Mouse (Mus musculus): ENCODE measurements around the gene Tubgcp2. TPM values are rescaled to one million over a fixed set of nuclear protein-coding genes. Genes with fewer than 3 reads are reported as not detected.
A peak's percentile ranks its signal among the peaks of the same experiment; 100 is the strongest.

Tubgcp2 gene
- polyA plus RNA-seq, 1 experiment from 2014 or later: 34.4 TPM

GRCm38 (mm10) chr7:139993532-139993931 is 42.9 kb downstream of the Tubgcp2 start:
- Histone ChIP-seq H3K27me3 (ENCODE audit: insufficient read depth, low read length) (no peaks in the 10 kb centered on the region), H3K4me1 (replicated peaks; ENCODE audit: insufficient read depth, low read length) (no peaks in the 10 kb centered on the region), H3K4me2 (ENCODE audit: low read length) (no peak overlapping the region), H3K27ac (no peak overlapping the region), H3K4me3 (replicated peaks; ENCODE audit: low read depth, low read length) (no peak overlapping the region), H3K9me3 (replicated peaks; ENCODE audit: low read length) (no peaks in the 10 kb centered on the region), H3K36me3 (ENCODE audit: insufficient read depth, low read length) (peaks cover 13% of the 10 kb centered on the region), H3K9ac (ENCODE audit: low read depth, low read length) (no peak overlapping the region)
- WGBS: 89% methylated on average over 6 of the region's 6 CpGs
- DNase-seq (ENCODE audit: low spot score) (no peak), ATAC-seq (replicated peaks; ENCODE audit: low FRiP score, low read depth) (no peak)
- no peak for TF ChIP-seq CTCF (IDR thresholded peaks at IDR 0.05; ENCODE audit: low read depth)

DNA sequence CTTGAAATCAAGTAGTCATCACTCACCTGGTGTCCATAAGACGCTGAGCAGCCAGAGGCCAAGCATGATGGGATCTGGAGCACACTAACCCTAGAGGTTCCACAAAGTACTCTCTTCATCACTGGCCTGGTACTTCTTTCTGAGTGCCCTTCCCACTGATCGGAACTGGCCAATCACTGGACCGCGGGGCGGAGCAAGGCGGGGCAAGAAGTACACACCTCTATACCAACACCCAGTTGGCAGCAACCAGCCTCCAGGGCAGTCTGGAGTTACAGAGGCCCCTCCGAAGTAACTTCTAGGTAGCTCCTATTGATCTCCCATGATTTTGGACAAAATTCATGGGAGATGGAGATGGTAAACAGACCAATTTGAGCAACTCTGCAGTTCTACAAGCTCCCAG is 44.1 kb downstream of the Tubgcp2 start, which contains the start of gene Adam8:
TSS of gene Adam8 (minus strand) at position 157 of the 400 bp plus-strand sequence.
- TF ChIP-seq CTCF (IDR thresholded peaks at IDR 0.05; ENCODE audit: low read depth): no peak
- H3K4me1 ChIP-seq (replicated peaks; ENCODE audit: insufficient read depth, low read length): no peaks in the 10 kb centered on the region
- peak; percentile 30; the same call in 1 of the 2 replicates for ATAC-seq (replicated peaks; ENCODE audit: low FRiP score, low read depth)
- no peaks in the 10 kb centered on the region for H3K27me3 ChIP-seq (ENCODE audit: insufficient read depth, low read length)
- peaks cover 2% of the 10 kb centered on the region; the same call in 1 of the 2 replicates for H3K36me3 ChIP-seq (ENCODE audit: insufficient read depth, low read length)
- DNase-seq (ENCODE audit: low spot score): no peak
- no peak within 1 kb of the TSS for H3K4me3 ChIP-seq (replicated peaks; ENCODE audit: low read depth, low read length)
- 19% methylated on average over 7 of the region's 7 CpGs for WGBS
- no peaks in the 10 kb centered on the region for H3K9me3 ChIP-seq (replicated peaks; ENCODE audit: low read length)
- no peak within 1 kb of the TSS for H3K27ac ChIP-seq
- no peak within 1 kb of the TSS for H3K4me2 ChIP-seq (ENCODE audit: low read length)
- H3K9ac ChIP-seq (ENCODE audit: low read depth, low read length): no peak within 1 kb of the TSS

GRCm38 (mm10) chr7:139990864-139991394 is 45.5 kb downstream of the Tubgcp2 start:
- H3K9me3 ChIP-seq (replicated peaks; ENCODE audit: low read length): no peaks in the 10 kb centered on the region
- H3K4me2 ChIP-seq (ENCODE audit: low read length): no peak overlapping the region
- no peak for TF ChIP-seq CTCF (IDR thresholded peaks at IDR 0.05; ENCODE audit: low read depth)
- H3K27ac ChIP-seq: no peak overlapping the region
- no peaks in the 10 kb centered on the region for H3K36me3 ChIP-seq (ENCODE audit: insufficient read depth, low read length)
- H3K4me3 ChIP-seq (replicated peaks; ENCODE audit: low read depth, low read length): no peak overlapping the region
- DNase-seq (ENCODE audit: low spot score): no peak
- no peaks in the 10 kb centered on the region for H3K4me1 ChIP-seq (replicated peaks; ENCODE audit: insufficient read depth, low read length)
- ATAC-seq (replicated peaks; ENCODE audit: low FRiP score, low read depth): no peak
- no peaks in the 10 kb centered on the region for H3K27me3 ChIP-seq (ENCODE audit: insufficient read depth, low read length)
- no peak overlapping the region for H3K9ac ChIP-seq (ENCODE audit: low read depth, low read length)
- 75% methylated on average over 8 of the region's 8 CpGs for WGBS

DNA sequence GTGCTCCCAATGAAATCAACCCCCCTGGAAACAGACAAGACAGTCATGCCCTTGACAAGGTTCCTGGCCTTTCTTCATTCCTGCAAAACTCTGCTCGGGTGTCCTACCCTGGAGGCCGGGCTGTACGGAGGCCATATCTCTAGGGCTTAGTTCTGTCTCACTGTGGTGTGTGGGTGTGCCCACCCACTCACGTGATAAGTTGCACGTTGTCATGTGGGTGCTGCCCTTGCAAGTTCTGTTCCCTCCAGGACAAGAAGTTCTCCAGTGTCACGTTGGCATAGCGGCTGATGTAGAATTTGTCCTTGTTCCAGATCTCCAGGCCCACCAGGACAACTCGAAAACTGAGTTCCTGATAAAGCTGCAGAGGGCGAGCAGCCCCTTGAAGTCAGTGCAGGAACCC is 48.2 kb downstream of the Tubgcp2 start:
- H3K27me3 ChIP-seq (ENCODE audit: insufficient read depth, low read length): no peaks in the 10 kb centered on the region
- no peaks in the 10 kb centered on the region for H3K9me3 ChIP-seq (replicated peaks; ENCODE audit: low read length)
- H3K4me3 ChIP-seq (replicated peaks; ENCODE audit: low read depth, low read length): no peak overlapping the region
- no peak for ATAC-seq (replicated peaks; ENCODE audit: low FRiP score, low read depth)
- no peak overlapping the region for H3K9ac ChIP-seq (ENCODE audit: low read depth, low read length)
- no peaks in the 10 kb centered on the region for H3K4me1 ChIP-seq (replicated peaks; ENCODE audit: insufficient read depth, low read length)
- TF ChIP-seq CTCF (IDR thresholded peaks at IDR 0.05; ENCODE audit: low read depth): no peak
- no peak for DNase-seq (ENCODE audit: low spot score)
- no peak overlapping the region for H3K4me2 ChIP-seq (ENCODE audit: low read length)
- WGBS: 86% methylated on average over 9 of the region's 9 CpGs
- no peak overlapping the region for H3K27ac ChIP-seq
- H3K36me3 ChIP-seq (ENCODE audit: insufficient read depth, low read length): no peaks in the 10 kb centered on the region

GRCm38 (mm10) chr7:139984505-139984904 is 52.0 kb downstream of the Tubgcp2 start:
- DNase-seq (ENCODE audit: low spot score) (no peak), ATAC-seq (replicated peaks; ENCODE audit: low FRiP score, low read depth) (no peak)
- no peak for TF ChIP-seq CTCF (IDR thresholded peaks at IDR 0.05; ENCODE audit: low read depth)
- Histone ChIP-seq H3K4me2 (ENCODE audit: low read length) (no peak overlapping the region), H3K9ac (ENCODE audit: low read depth, low read length) (no peak overlapping the region), H3K36me3 (ENCODE audit: insufficient read depth, low read length) (no peaks in the 10 kb centered on the region), H3K27ac (no peak overlapping the region), H3K4me1 (replicated peaks; ENCODE audit: insufficient read depth, low read length) (no peaks in the 10 kb centered on the region), H3K9me3 (replicated peaks; ENCODE audit: low read length) (no peaks in the 10 kb centered on the region), H3K27me3 (ENCODE audit: insufficient read depth, low read length) (no peaks in the 10 kb centered on the region), H3K4me3 (replicated peaks; ENCODE audit: low read depth, low read length) (no peak overlapping the region)
- 90% methylated on average over 11 of the region's 11 CpGs for WGBS

GRCm38 (mm10) chr7:139982058-139982457 is 54.4 kb downstream of the Tubgcp2 start:
- Histone ChIP-seq H3K27ac (no peak overlapping the region), H3K9me3 (replicated peaks; ENCODE audit: low read length) (no peaks in the 10 kb centered on the region), H3K27me3 (ENCODE audit: insufficient read depth, low read length) (no peaks in the 10 kb centered on the region), H3K4me3 (replicated peaks; ENCODE audit: low read depth, low read length) (no peak overlapping the region), H3K36me3 (ENCODE audit: insufficient read depth, low read length) (no peaks in the 10 kb centered on the region), H3K4me1 (replicated peaks; ENCODE audit: insufficient read depth, low read length) (no peaks in the 10 kb centered on the region), H3K4me2 (ENCODE audit: low read length) (no peak overlapping the region), H3K9ac (ENCODE audit: low read depth, low read length) (no peak overlapping the region)
- DNase-seq (ENCODE audit: low spot score) (no peak), ATAC-seq (replicated peaks; ENCODE audit: low FRiP score, low read depth) (no peak)
- 81% methylated on average over 11 of the region's 11 CpGs for WGBS
- TF ChIP-seq CTCF (IDR thresholded peaks at IDR 0.05; ENCODE audit: low read depth): no peak

DNA sequence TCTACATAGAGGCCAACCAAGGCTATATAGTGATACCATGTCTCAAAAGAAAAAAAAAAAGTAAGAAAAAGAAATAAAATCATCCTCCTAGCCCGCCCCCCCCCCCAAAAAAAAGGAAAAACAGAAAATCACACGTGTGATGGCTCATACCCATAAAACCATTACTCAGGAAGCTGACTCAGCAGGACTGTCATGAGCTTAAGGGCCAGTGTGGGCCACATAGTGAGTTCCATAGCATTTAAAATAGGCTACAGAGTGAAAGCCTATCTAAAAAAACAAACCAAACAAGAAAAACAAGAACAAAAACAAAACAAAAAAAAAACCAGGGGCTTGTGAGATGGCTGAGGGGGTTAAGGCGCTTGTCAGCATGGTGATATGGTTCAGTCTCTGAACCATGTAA is 55.7 kb downstream of the Tubgcp2 start:
- Histone ChIP-seq H3K27me3 (ENCODE audit: insufficient read depth, low read length) (no peaks in the 10 kb centered on the region), H3K4me3 (replicated peaks; ENCODE audit: low read depth, low read length) (no peak overlapping the region), H3K9me3 (replicated peaks; ENCODE audit: low read length) (no peaks in the 10 kb centered on the region), H3K4me2 (ENCODE audit: low read length) (no peak overlapping the region), H3K36me3 (ENCODE audit: insufficient read depth, low read length) (no peaks in the 10 kb centered on the region), H3K4me1 (replicated peaks; ENCODE audit: insufficient read depth, low read length) (no peaks in the 10 kb centered on the region), H3K27ac (no peak overlapping the region), H3K9ac (ENCODE audit: low read depth, low read length) (no peak overlapping the region)
- 56% methylated on average over 3 of the region's 3 CpGs for WGBS
- ATAC-seq (replicated peaks; ENCODE audit: low FRiP score, low read depth): no peak
- no peak for DNase-seq (ENCODE audit: low spot score)
- TF ChIP-seq CTCF (IDR thresholded peaks at IDR 0.05; ENCODE audit: low read depth): no peak

Measured in kidney, postnatal 0 days (tissue).